Mouse (Mus musculus): ENCODE data around the gene 1700014D04Rik. TPM values are rescaled to one million over a fixed set of nuclear protein-coding genes. Genes with fewer than 3 reads are reported as not detected.
A peak's percentile ranks its signal among the peaks of the same experiment; 100 is the strongest.
"Not testable (repeated sequence)": the region's sequence is repeated elsewhere in the genome, so short reads cannot be mapped to it uniquely, and the experiment has no call there.

The 1700014D04Rik gene
- total RNA-seq (2021), result 1 to 10 TPM; 1.0 to 1.1 TPM
- long read RNA-seq, experiment 1, result 0 reads
- long read RNA-seq, experiment 2, result 0 reads

DNA sequence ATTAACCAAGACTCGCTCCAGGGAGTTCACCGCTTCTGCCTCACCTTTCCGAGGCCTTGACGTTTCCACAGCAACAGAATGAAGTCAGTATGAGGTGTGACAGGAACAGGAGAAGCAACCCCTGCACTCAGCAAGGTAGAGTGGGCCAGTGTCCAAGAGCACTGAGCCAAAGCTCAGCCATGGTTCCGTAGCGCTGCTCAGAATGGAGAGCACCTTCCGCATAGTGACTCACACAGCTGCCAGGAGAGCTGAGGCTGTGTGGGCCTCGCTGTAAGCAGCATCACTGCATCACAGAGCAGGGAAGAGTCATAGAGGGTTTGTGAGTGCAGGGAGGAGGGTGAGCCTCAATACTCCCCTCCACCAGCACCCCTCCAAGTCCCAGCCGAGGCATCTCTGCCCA is at the start of gene 1700014D04Rik:
TSS of gene 1700014D04Rik (minus strand) at position 42 of the 400 bp plus-strand sequence.
- peak; percentile 55 to 70 for DNase-seq (ENCODE audit: low spot score in 2 of 2)
- intact Hi-C loops (cut with DNase I), result no loop called here

DNA sequence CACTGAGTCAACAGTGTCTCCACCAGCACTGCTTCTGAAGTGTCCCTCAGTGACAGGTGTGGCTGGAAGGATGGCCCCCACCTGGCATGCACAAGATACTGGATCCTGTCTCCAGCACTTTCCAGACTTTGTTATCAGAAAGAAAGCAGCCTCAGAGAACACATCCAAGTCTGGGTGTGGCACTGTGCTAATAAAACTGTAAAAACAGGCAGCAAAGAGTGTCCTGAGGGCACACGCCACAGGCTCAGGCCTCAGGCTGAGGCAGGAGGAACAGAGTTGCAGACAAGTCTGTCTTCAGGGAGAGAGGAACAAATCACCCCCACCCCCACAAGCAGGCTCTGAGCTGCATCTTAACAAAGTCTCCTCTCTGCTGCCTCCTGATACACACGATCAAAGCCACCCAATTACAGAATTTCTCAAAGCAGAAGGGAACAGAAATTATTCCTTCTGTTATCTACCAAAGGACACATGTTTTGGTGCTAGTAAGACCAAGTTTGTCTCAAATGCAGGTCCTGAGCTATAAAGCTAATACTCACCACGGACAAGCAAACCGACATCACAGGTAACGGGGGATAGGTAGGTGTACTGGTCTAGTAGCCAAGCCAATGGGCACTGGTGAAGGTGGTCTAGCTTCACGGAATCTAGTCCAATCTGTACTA is 49.4 kb upstream of the 1700014D04Rik start:
- intact Hi-C loops (cut with DNase I), result no loop called here
- DNase-seq (ENCODE audit: low spot score in 2 of 2), result no peak

GRCm38 (mm10) chr13:59794786-59795185 is 48.2 kb upstream of the 1700014D04Rik start:
- DNase-seq (ENCODE audit: low spot score in 2 of 2), result no peak
- intact Hi-C loops (cut with DNase I), result no loop called here

DNA sequence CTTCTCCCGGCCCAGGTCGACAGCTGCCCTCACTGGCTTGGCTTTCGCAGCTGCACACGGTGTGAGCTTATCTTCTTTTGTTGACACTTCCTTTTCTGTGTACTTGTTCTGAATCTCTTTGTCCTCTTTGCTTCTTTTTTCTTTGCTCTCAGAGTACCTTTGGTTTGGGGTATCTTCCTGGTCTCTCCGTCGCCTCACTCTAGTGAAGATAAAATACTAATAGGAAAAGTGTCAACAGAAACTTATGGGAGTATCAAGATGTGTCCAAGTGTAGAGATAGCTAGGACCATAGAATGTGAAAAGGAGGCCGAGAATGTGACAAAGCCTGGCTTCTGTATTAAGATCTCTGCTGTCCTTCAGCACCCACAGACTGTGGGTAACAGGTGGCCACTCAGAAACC is 35.6 kb upstream of the 1700014D04Rik start, which contains the start of gene Gm49354:
TSS of gene Gm49354 (minus strand) at position 101 of the 400 bp plus-strand sequence.
- intact Hi-C loops (cut with DNase I), result loop anchor here (5.0 kb wide), 1 partner anchor 35 kb away; no protein-coding TSS in a partner anchor
- DNase-seq (ENCODE audit: low spot score in 2 of 2), result no peak

GRCm38 (mm10) chr13:59779744-59780264 is 33.3 kb upstream of the 1700014D04Rik start:
- intact Hi-C loops (cut with DNase I), result loop anchor here (5.0 kb wide), 1 partner anchor 37 kb away; no protein-coding TSS in a partner anchor
- DNase-seq (ENCODE audit: low spot score in 2 of 2), result not testable (repeated sequence)

- DNase-seq (ENCODE audit: low spot score in 2 of 2), result no peak
- intact Hi-C loops (cut with DNase I), result no loop called here
Measured at GRCm38 (mm10) chr13:59779213-59779612, 32.7 kb upstream of the 1700014D04Rik start.

DNA sequence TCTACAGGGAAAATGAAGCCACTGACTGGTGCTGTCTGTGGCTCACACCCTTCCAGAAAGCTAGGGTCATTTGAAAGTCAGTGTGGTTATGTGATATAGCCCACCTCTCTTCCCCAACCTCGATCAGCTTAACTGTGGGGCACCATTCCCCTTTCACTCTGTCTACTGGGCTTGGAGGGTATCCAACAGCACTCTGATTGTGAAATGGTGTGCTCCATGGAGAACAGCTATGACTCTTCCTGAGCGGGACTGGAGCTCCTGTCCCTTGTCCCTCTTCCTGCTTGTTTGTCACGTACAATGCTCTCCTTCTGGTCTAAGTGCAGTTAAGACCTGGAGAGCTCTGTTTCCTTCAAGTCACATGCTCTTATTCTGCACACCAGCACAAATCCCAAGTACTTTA is 28.6 kb upstream of the 1700014D04Rik start:
- DNase-seq (ENCODE audit: low spot score in 2 of 2), result no peak
- intact Hi-C loops (cut with DNase I), result no loop called here

DNA sequence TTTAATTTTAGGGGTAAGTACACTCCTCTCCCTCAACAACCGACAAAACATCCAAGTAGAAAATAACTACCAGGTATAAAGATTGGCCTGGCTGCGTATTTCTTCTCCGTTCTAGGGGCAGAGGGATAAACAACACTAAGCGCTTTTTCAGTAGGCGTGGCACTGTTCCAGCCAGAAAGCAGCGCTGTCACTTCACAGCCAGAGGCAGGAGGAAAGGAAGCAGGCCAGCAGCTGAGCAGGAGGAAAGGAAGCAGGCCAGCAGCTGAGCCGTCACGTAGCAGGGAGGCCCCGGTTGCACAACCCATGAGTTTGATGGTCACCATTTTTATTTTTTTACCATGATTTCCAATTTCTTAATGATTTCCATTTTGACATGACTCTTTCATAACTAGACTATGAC is 24.7 kb upstream of the 1700014D04Rik start:
- intact Hi-C loops (cut with DNase I), result no loop called here
- DNase-seq (ENCODE audit: low spot score in 2 of 2), result peak; percentile 75 to 80

DNA sequence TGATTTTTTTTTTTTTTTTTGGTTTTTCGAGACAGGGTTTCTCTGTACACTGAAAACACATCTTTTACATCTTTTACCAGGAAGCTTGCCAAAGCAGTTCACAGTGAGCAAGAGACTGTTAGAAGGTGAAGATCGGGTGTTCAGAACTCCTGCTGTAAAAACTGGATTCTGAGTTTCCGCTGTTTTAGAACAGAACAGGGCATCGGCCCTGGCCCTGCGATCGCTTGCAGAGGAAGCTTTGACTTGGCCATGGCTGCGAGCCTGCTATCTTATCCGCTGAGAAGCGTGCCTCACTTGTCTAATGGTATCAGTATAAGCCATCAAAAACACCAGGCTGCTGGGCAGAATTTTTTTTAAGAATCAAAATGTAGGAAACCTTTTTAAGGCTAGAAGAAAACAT is 24.3 kb upstream of the 1700014D04Rik start:
- peak in 1 of 2 experiments; percentile 36 for DNase-seq (ENCODE audit: low spot score in 2 of 2)
- intact Hi-C loops (cut with DNase I), result no loop called here

GRCm38 (mm10) chr13:59770164-59770562 is 23.6 kb upstream of the 1700014D04Rik start:
- intact Hi-C loops (cut with DNase I), result no loop called here
- peak; percentile 82 to 91 for DNase-seq (ENCODE audit: low spot score in 2 of 2)

DNA sequence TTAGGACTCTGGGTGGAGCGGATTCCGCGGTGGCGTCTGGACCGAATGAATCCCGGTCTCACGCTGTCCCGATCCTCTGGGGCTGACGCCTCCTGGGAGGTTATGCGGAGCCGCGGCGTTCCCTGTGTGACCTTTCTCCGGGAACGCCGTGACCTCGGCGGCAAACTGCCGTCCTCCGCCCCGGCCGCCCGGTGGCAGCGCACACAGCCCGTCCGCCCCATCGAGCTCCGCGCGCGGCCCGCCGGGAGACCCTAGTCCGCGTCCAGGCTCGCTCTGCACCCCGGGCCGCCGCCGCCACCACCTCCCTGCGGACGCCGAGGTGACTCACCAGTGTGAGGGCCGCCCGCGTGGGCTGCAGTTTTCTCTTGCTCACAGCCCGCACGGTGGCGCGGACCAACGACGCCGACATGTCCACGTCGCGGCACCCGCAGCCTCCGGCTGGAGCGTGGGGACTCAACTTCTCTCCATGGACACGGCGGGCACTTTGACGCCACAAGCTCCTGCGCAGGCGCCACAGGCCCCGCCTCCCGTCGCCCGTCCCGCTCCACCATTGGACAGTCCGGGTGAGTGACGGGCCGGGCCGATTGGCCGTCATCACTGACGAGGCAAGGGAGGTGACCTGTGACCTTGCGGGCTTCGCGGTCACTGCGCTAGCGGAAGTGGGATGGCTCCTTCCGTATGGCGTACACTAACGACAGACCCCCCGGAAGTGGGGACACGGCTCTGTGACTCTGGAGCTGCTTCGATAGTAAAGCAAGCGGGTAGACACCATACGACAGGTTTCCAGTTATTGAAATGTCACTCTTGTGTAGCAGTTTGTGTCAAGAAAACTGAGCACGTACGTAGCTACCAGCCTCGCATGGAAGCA is 23.0 kb upstream of the 1700014D04Rik start, which contains the start of gene Isca1:
TSS of gene Isca1 (minus strand) at position 515 of the 868 bp plus-strand sequence.
- intact Hi-C loops (cut with DNase I), result no loop called here
- DNase-seq (ENCODE audit: low spot score in 2 of 2), result peak; percentile 100

GRCm38 (mm10) chr13:59768531-59768930 is 22.0 kb upstream of the 1700014D04Rik start:
- no peak for DNase-seq (ENCODE audit: low spot score in 2 of 2)
- intact Hi-C loops (cut with DNase I), result no loop called here

DNA sequence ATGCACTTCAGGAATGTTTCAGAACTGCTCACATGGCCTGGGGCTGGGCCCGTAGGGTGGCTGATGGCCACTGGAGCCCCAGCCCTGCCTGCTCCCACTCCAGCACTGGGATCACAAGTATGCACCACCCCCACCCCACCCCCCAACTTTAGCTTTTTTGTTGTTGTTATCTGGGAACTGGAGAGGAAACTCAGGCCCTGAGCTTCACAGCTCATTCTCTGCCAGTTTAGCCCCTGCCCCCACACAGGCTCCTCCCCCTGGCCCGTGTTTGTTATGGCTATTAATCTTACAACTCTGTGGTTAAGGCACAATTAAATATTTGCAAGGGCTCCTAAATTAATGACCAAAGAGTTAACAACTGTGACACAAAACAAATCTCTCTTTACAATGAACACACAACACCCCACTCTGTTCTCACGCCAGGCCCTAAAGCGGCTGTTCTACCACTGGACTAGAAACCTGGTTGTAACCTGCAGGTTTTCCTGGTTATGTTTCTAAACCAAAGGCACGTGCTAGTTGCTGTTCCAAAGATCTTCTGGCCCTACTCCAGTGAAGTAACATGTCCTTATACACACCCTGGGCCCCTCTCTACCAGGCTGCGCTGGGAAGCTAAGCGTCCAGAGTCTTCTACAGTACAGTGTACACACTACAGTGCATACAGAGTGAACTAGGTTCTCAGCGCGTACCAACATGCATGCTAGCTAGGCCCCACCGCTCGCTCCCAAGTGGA is 20.4 kb upstream of the 1700014D04Rik start:
- intact Hi-C loops (cut with DNase I), result no loop called here
- DNase-seq (ENCODE audit: low spot score in 2 of 2), result no peak

DNA sequence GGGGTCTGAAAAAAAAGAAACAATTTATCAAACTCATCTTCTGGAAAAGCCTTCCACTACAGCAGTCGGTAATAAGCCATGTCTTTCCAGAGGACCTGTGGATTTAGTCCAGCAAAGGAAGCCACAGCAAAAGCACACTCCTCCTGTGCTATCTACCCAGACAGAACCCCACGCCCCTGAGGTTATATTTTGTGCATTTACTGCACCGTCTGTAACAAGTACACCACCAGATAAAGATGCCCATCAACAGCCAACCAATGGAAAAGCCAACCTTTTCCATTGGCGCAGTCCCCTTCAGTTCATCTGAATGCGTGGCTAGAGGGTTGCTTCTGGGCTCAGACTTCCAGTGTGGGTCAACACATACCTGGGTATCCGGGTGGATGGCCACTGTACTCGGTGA is 16.2 kb upstream of the 1700014D04Rik start:
- intact Hi-C loops (cut with DNase I), result no loop called here
- no peak for DNase-seq (ENCODE audit: low spot score in 2 of 2)

DNA sequence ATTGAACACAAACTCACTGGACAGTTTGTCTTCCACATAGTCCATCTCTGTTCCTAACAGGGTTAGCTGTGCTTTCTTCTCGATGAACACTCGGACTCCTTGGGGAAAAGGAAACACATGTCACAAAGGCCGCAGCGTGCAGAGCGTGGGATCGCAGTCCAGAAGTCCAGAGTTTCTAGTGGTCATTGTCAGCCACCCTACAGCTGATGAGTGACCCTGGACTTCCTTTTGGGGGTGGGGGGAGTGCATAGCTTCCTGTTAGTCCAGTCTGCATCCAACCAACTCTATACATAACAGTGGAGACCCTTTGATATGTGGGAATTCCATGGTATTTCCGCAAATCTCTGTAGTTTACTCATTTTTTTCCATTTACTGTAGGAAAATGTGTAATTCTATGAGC is 10.4 kb upstream of the 1700014D04Rik start:
- intact Hi-C loops (cut with DNase I), result no loop called here
- no peak for DNase-seq (ENCODE audit: low spot score in 2 of 2)

GRCm38 (mm10) chr13:59750310-59750709 is 3.8 kb upstream of the 1700014D04Rik start:
- DNase-seq (ENCODE audit: low spot score in 2 of 2), result no peak
- intact Hi-C loops (cut with DNase I), result no loop called here

GRCm38 (mm10) chr13:59746164-59746563 is 388 bp downstream of the 1700014D04Rik start:
- intact Hi-C loops (cut with DNase I), result no loop called here
- no peak for DNase-seq (ENCODE audit: low spot score in 2 of 2)

DNA sequence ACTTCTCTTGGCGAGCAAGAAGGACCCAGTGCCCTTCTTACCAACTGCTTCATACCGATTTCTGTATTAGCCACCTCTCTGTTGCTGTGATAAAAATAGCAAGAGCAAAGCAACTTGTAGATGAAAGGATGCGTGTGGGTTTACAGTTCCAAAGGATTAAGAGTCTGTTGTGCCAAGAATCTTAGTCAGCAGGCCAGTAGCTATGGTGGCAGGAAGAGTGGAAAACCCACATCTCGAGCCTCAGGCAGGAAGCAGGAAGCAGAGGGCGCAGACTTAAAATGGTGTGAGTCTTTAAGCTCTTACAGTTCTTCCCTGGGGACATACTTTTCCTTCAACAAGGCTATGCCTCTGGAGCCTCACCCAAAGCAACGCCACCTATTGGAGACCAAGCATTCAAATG is 1.1 kb downstream of the 1700014D04Rik start:
- intact Hi-C loops (cut with DNase I), result no loop called here
- DNase-seq (ENCODE audit: low spot score in 2 of 2), result no peak

GRCm38 (mm10) chr13:59741697-59742096 is 4.9 kb downstream of the 1700014D04Rik start:
- intact Hi-C loops (cut with DNase I), result no loop called here
- DNase-seq (ENCODE audit: low spot score in 2 of 2), result no peak
